Mouse (Mus musculus) C2C12 (cell line): Measurements from ENCODE around the gene Egr4.

Experiments
- CEBPB ChIP-seq: IDR thresholded peaks from one replicate; pipeline ENCODE4 v1.6.1; 2011; ENCODE audit warnings: low read depth, mild to moderate bottlenecking, control low read depth, moderate library complexity
- CTCF ChIP-seq: IDR thresholded peaks from one replicate; pipeline ENCODE4 v1.5.1; 2011; ENCODE audit not compliant: control insufficient read depth, insufficient read depth, insufficient read length
- FOSL1 ChIP-seq: IDR thresholded peaks from one replicate; pipeline ENCODE4 v1.8.0; 2011; ENCODE audit warnings: mild to moderate bottlenecking, low read length; ENCODE audit not compliant: poor library complexity, insufficient read depth, severe bottlenecking
- MAX ChIP-seq: IDR thresholded peaks from one replicate; pipeline ENCODE4 v1.6.1; 2011; ENCODE audit warnings: mild to moderate bottlenecking, control low read depth
- MYOD1 ChIP-seq: IDR thresholded peaks from one replicate; pipeline ENCODE4 v1.6.1; 2011; ENCODE audit warnings: low read depth; ENCODE audit not compliant: control insufficient read depth, insufficient read length
- MYOG ChIP-seq: IDR thresholded peaks from one replicate; pipeline ENCODE4 v1.6.1; 2011; ENCODE audit not compliant: control insufficient read depth, insufficient read length; ENCODE audit errors: extremely low read depth
- USF1 ChIP-seq: IDR thresholded peaks from one replicate; pipeline ENCODE4 v1.6.1; 2011; ENCODE audit warnings: low read depth, mild to moderate bottlenecking, control low read depth, moderate library complexity

GRCm38 (mm10) chr6:85475581-85475980 lies 37.8 kb downstream of the Egr4 start:
- TF ChIP-seq CTCF (no peak), USF1 (no peak), CEBPB (no peak), MYOG (no peak), FOSL1 (no peak), MAX (no peak), MYOD1 (no peak)
